Mouse (Mus musculus) urinary bladder, postnatal 25 days (tissue): ENCODE data around the gene Tefm.

ENCODE experiments used
- DNase-seq: peaks from one replicate; pipeline ENCODE4 v3.0.0; 2022; ENCODE audit warnings: low spot score

Tefm gene

GRCm38 (mm10) chr11:80090555-80091164, 51.3 kb downstream of the Tefm start:
- no peak for DNase-seq

DNA sequence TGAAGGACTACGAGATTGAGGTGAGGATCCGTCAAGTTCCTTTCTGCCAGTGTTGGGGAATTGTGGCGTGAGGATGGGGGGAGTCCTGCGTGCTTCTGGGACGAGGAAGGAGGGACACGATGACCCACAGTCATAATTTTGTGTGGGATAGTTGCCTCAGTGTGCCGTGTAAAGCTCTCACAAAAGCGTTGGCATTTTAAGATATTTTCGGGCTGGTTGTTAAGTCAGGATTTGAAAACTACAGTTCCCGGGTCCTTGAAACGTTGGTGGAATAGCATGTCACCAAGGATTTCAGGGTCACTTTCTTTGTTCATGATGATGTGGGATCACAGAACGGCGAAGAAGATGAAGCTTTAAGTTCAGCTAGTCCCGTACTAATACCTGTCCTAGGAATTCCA, 52.2 kb downstream of the Tefm start:
- no peak for DNase-seq

DNA sequence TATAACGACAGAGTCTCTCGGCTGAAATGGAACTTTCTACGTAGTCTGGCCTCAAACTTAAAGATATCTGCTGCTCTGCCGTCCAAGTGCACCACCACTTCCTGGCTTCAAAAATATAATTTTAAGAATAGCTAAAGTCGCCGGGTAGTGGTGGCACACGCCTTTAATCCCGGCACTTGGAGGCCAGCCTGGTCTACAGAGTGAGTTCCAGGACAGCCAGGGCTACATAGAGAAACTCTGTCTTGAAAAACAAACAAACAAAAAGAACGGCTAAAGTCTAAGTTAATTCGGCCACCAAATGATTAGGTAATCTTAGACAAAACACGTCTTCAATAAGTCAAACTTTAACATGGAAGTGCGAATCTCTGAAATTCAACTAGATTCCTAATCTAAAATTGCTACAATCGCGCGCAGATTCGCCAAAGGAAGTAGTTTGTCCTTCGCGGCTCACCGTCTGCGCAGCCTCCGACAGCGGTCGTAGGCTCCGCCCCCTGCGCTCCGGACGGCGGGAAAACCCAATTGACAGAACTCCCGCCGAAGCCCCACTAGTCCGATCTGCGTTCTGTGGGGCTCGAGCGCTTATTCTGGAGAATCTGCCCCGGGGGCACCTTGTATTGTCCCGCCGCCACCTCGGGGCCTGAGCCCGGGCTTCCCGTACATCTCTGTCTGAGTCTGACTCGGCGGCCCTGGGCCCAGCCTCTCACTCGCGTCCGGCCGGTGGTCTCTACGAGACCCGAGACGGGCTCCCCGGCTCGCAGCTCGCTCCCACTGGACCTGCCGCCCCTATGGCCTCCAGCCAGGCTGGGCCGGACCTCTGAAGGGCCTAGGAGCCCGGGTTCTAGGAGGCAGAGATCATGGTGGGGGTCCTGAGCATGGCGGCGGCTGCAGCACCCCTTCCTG, 52.8 kb downstream of the Tefm start, which contains the start of gene Atad5:
Gene Atad5, plus strand, starts transcription at position 484 of the 900 bp plus-strand sequence.
- DNase-seq = peak; percentile 93

GRCm38 (mm10) chr11:80086844-80087243, 55.1 kb downstream of the Tefm start:
- peak; percentile 77 for DNase-seq
